Mouse (Mus musculus) spleen, embryonic (tissue): ENCODE data around the gene Adat3.

Source experiments
- CTCF ChIA-PET: fragments of 350-600 bp; sonication (Branson Sonifier 250); formaldehyde crosslinking; loops from one replicate; lab custom pipeline; 2022; lab: Charles Lee

Gene Adat3

GRCm38 (mm10) chr10:80602698-80603325 is at the start of gene Adat3, which contains the start of gene Scamp4:
TSS of gene Adat3 (plus strand) at chr10:80602880.
TSS of gene Scamp4 (plus strand) at chr10:80602872.
- CTCF ChIA-PET, result interaction anchor here (0.6 to 0.7 kb wide), 3 partner anchors 15 to 284 kb away, joined by 3 to 7 read pairs (median 3); no protein-coding TSS in a partner anchor

GRCm38 (mm10) chr10:80553575-80553974 is 49.1 kb upstream of the Adat3 start:
- CTCF ChIA-PET, result no interaction called here

GRCm38 (mm10) chr10:80553997-80554396 is 48.7 kb upstream of the Adat3 start:
- CTCF ChIA-PET, result no interaction called here

GRCm38 (mm10) chr10:80557346-80557965 is 45.2 kb upstream of the Adat3 start:
- CTCF ChIA-PET, result no interaction called here

GRCm38 (mm10) chr10:80559431-80559830 is 43.2 kb upstream of the Adat3 start:
- CTCF ChIA-PET, result no interaction called here

GRCm38 (mm10) chr10:80560621-80561020 is 42.1 kb upstream of the Adat3 start:
- CTCF ChIA-PET, result interaction anchor here (0.6 kb wide), 1 partner anchor 100 kb away, joined by 3 read pairs; no protein-coding TSS in a partner anchor

GRCm38 (mm10) chr10:80561116-80561944 is 41.4 kb upstream of the Adat3 start, which contains the start of gene Rexo1:
TSS of gene Rexo1 (minus strand) at chr10:80561560.
- CTCF ChIA-PET, result interaction anchor here (0.6 to 1.3 kb wide), 6 partner anchors 9 to 100 kb away, joined by 3 to 5 read pairs (median 3); no protein-coding TSS in a partner anchor

- CTCF ChIA-PET, result interaction anchor here (0.6 to 1.2 kb wide), 8 partner anchors 8 to 307 kb away, joined by 3 to 4 read pairs (median 3); partner anchors contain the start of gene Csnk1g2
These were observed 36.1 kb upstream of the Adat3 start for GRCm38 (mm10) chr10:80566375-80567092.

- CTCF ChIA-PET, result no interaction called here
These were observed 33.8 kb upstream of the Adat3 start for GRCm38 (mm10) chr10:80568876-80569275.

- CTCF ChIA-PET, result interaction anchor here (1.0 to 1.3 kb wide), 2 partner anchors 8 to 49 kb away, joined by 3 to 8 read pairs; partner anchors contain the start of gene Rexo1
These were observed 33.0 kb upstream of the Adat3 start for GRCm38 (mm10) chr10:80569664-80570066.

GRCm38 (mm10) chr10:80570419-80570818 is 32.3 kb upstream of the Adat3 start:
- CTCF ChIA-PET, result interaction anchor here (0.6 to 1.3 kb wide), 4 partner anchors 9 to 471 kb away, joined by 3 to 8 read pairs (median 3); partner anchors contain the start of gene Rexo1

- CTCF ChIA-PET, result interaction anchor here (0.6 to 1.0 kb wide), 4 partner anchors 47 to 472 kb away, joined by 3 to 8 read pairs (median 4); no protein-coding TSS in a partner anchor
These were observed 31.5 kb upstream of the Adat3 start for GRCm38 (mm10) chr10:80570871-80571836.

GRCm38 (mm10) chr10:80572477-80572876 is 30.2 kb upstream of the Adat3 start:
- CTCF ChIA-PET, result no interaction called here

GRCm38 (mm10) chr10:80573944-80574343 is 28.7 kb upstream of the Adat3 start:
- CTCF ChIA-PET, result no interaction called here

GRCm38 (mm10) chr10:80574896-80575295 is 27.8 kb upstream of the Adat3 start:
- CTCF ChIA-PET, result interaction anchor here (1.1 kb wide), 1 partner anchor 9 kb away, joined by 4 read pairs; no protein-coding TSS in a partner anchor

GRCm38 (mm10) chr10:80575925-80576324 is 26.8 kb upstream of the Adat3 start:
- CTCF ChIA-PET, result interaction anchor here (0.7 kb wide), 1 partner anchor 124 kb away, joined by 3 read pairs; no protein-coding TSS in a partner anchor

GRCm38 (mm10) chr10:80576351-80577194 is 26.1 kb upstream of the Adat3 start:
- CTCF ChIA-PET, result no interaction called here
